Mouse (Mus musculus) embryonic facial prominence, embryonic 14.5 days (tissue): ENCODE results near the gene Coro6. TPM values are rescaled to one million over a fixed set of nuclear protein-coding genes. Genes with fewer than 3 reads are reported as not detected.

ENCODE experiments used
- ATAC-seq: fragments of 200-750 bp; cut with Nextera tagmentation; 2 replicates; pipeline ENCODE4 v1.8.0; 2017; ENCODE audit warnings: low read depth, moderate number of reproducible peaks, moderate TSS enrichment
- DNase-seq: peaks from one replicate; pipeline ENCODE4 v3.0.0-alpha.2; 2015; ENCODE audit warnings: low spot score
- H3K27ac ChIP-seq: fragments of 300-500 bp; sonication (generic); replicated peaks from 2 replicates; pipeline ENCODE4 v1.5.1; 2014; ENCODE audit warnings: low read depth, mild to moderate bottlenecking, low read length, moderate library complexity
- H3K27me3 ChIP-seq: fragments of 300-500 bp; sonication (generic); replicated peaks from 2 replicates; pipeline ENCODE4 v1.6.1; 2014; ENCODE audit warnings: low read length; ENCODE audit not compliant: control insufficient read depth, insufficient read depth
- H3K36me3 ChIP-seq: fragments of 300-500 bp; sonication (generic); 2 replicates; pipeline ENCODE4 v1.6.1; 2014; ENCODE audit warnings: low read length, mixed read lengths; ENCODE audit not compliant: control insufficient read depth, insufficient read depth
- H3K4me1 ChIP-seq: fragments of 300-500 bp; sonication (generic); 2 replicates; pipeline ENCODE4 v1.6.1; 2014; ENCODE audit warnings: antibody characterized with exemption, low read length; ENCODE audit not compliant: control insufficient read depth, insufficient read depth
- H3K4me2 ChIP-seq: fragments of 300-500 bp; sonication (generic); 2 replicates; pipeline ENCODE4 v1.6.1; 2014; ENCODE audit warnings: low read depth, mild to moderate bottlenecking, low read length, moderate library complexity, mixed read lengths
- H3K4me3 ChIP-seq: fragments of 300-500 bp; sonication (generic); 2 replicates; pipeline ENCODE4 v1.5.1; 2014; ENCODE audit warnings: low read depth, mild to moderate bottlenecking, low read length
- H3K9ac ChIP-seq: fragments of 300-500 bp; sonication (generic); 2 replicates; pipeline ENCODE4 v1.6.1; 2014; ENCODE audit warnings: low read depth, mild to moderate bottlenecking, low read length, moderate library complexity, mixed read lengths
- H3K9me3 ChIP-seq: fragments of 300-500 bp; sonication (generic); 2 replicates; pipeline ENCODE4 v1.6.1; 2016; ENCODE audit warnings: low read length; ENCODE audit not compliant: control insufficient read depth
- WGBS: fragments of 180-500 bp; shearing (Covaris S2); extraction: QIAGEN DNeasy Blood & Tissue Kit; methylation state at CpG from one replicate; pipeline ENCODE4 v1.1.7; 2014; 5-methylcytosine and 5-hydroxymethylcytosine counted together
- polyA plus RNA-seq: library from polyadenylated mRNA; unstranded; fragments of >200 nt; fragmentation: Nextera tagmentation; extraction: Ambion mirVana; gene quantifications from 2 replicates; pipeline ENCODE4 v1.2.1, GENCODE M21; 2014

Gene Coro6
- polyA plus RNA-seq, 1 experiment from 2014 or later, result 7.2 TPM

DNA sequence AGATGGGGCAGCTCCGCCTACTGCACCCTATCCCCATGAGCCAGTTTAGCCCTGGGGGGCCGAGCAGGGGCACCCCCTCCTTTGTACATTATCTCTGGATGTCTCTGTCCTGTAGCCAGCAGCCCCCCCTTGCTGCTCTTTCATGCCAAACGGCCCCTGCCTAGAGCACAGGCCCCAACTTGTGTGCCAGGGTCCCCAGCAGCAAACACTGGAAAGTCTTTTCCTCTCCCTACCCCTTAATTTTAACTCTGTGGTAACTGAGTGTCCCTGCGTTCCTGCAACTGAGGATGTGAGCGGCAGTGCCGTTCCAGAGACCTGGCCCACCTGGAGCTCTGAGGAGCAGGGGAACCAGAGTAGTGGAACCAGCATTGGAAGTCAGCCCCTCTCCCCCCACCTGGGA, 44.7 kb downstream of the Coro6 start:
- ATAC-seq, result no peak
- Histone ChIP-seq H3K4me2 (no peak overlapping the region), H3K9me3 (no peaks in the 10 kb centered on the region), H3K4me3 (no peak overlapping the region), H3K27ac (0 out of 2 replicates have a peak overlapping the region, but pooled peaks have one; percentile 48), H3K36me3 (peaks cover 68% of the 10 kb centered on the region), H3K9ac (no peak overlapping the region), H3K27me3 (no peaks in the 10 kb centered on the region), H3K4me1 (peaks cover 11% of the 10 kb centered on the region)
- 74% methylated on average over 6 of the region's 6 CpGs for WGBS
- DNase-seq, result no peak

- DNase-seq, result no peak
- H3K36me3 ChIP-seq, result peaks cover 63% of the 10 kb centered on the region
- 69% methylated on average over 4 of the region's 4 CpGs for WGBS
These were observed 45.2 kb downstream of the Coro6 start for GRCm38 (mm10) chr11:77507426-77507825.

DNA sequence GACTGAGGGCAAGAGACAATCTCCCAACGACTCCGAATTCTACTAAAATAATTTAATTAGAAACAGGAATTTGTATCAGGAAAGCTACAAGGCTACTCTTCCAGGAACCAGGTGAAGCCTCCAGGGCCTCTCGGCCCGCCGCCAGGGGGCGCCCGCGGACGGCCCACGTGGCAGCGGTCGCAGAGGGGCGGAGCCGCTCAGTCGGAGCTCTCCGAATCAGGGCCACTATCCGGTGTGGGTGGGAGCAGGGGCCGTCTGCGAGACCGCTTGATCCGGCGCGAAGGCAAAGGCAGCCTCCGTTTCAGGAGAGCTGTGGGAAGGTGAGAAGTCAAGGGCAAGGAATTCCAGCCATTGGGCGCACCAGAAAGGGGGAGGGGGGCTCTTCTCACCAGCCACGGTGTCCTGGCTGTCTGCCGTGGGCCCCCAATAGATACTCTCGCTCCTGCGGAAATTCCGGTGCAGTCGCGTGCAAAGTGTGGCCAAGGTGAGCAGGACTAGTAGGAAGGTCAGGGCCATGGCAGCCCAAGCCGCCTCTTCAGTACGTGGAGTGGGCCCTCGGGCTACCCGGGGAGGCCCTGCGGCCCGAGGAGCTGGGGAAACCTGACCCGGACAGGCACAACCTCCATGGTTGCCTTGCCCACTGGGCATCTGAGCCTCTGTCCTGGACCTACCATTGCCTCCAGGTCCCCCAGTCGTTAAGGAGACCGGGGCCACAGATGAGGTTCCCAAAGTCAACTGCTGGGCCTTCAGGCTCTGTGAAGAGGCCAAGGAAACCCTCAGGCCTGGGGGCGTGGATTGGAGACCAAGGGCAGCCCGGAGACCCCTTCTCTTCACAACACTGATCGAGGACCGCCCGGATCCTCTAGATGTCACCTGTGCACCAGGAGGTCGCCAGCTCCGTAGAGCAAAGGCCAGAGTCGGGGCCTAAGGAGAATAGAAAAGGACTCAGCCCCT, 46.1 kb downstream of the Coro6 start:
- Histone ChIP-seq H3K27ac (peak overlapping the region; percentile 45; the same call in 1 of the 2 replicates), H3K4me1 (peaks cover 18% of the 10 kb centered on the region), H3K9me3 (no peaks in the 10 kb centered on the region), H3K4me3 (peak overlapping the region; percentile 38), H3K9ac (peak overlapping the region; percentile 63), H3K4me2 (peak overlapping the region; percentile 73), H3K36me3 (peaks cover 54% of the 10 kb centered on the region), H3K27me3 (no peaks in the 10 kb centered on the region)
- peak; percentile 70 for ATAC-seq
- WGBS, result 13% methylated on average over 38 of the region's 49 CpGs
- DNase-seq, result peak; percentile 92

More at GRCm38 (mm10) chr11:77507426-77507825, 45.2 kb downstream of the Coro6 start:
- H3K9ac ChIP-seq, result no peak overlapping the region
- no peak overlapping the region for H3K4me2 ChIP-seq
- no peak overlapping the region for H3K4me3 ChIP-seq
- H3K9me3 ChIP-seq, result no peaks in the 10 kb centered on the region
- H3K4me1 ChIP-seq, result peaks cover 16% of the 10 kb centered on the region
- no peak overlapping the region for H3K27ac ChIP-seq
- 0 out of 2 replicates have a peak, but pooled peaks have one; percentile 3 for ATAC-seq
- no peaks in the 10 kb centered on the region for H3K27me3 ChIP-seq

GRCm38 (mm10) chr11:77511336-77511735, 49.1 kb downstream of the Coro6 start:
- peak overlapping the region; percentile 97; the same call in 1 of the 2 replicates for H3K4me2 ChIP-seq

GRCm38 (mm10) chr11:77512891-77513810, 50.9 kb downstream of the Coro6 start:
- Histone ChIP-seq H3K27ac (peak overlapping the region; percentile 73), H3K9ac (peak overlapping the region; percentile 78), H3K4me2 (peak overlapping the region; percentile 97), H3K4me1 (peaks cover 36% of the 10 kb centered on the region), H3K9me3 (no peaks in the 10 kb centered on the region), H3K27me3 (peaks cover 28% of the 10 kb centered on the region), H3K36me3 (peaks cover 9% of the 10 kb centered on the region; the same call in 1 of the 2 replicates), H3K4me3 (peak overlapping the region; percentile 74)
- under 1% methylated on average over 36 of the region's 84 CpGs for WGBS
- peak; percentile 79 for ATAC-seq
- DNase-seq, result peak; percentile 92

More at GRCm38 (mm10) chr11:77511336-77511735, 49.1 kb downstream of the Coro6 start:
- ATAC-seq (no peak), DNase-seq (no peak)
- no peak overlapping the region for H3K4me3 ChIP-seq
- no peak overlapping the region for H3K9ac ChIP-seq
- WGBS, result 64% methylated on average over 5 of the region's 5 CpGs
- peaks cover 24% of the 10 kb centered on the region for H3K36me3 ChIP-seq
- H3K9me3 ChIP-seq, result no peaks in the 10 kb centered on the region
- peaks cover 37% of the 10 kb centered on the region for H3K4me1 ChIP-seq
- no peak overlapping the region for H3K27ac ChIP-seq
- peaks cover 19% of the 10 kb centered on the region for H3K27me3 ChIP-seq

- Histone ChIP-seq H3K4me1 (peaks cover 30% of the 10 kb centered on the region), H3K9ac (peak overlapping the region; percentile 64), H3K4me2 (peak overlapping the region; percentile 97), H3K9me3 (no peaks in the 10 kb centered on the region), H3K4me3 (peak overlapping the region; percentile 74), H3K27ac (peak overlapping the region; percentile 2; the same call in 1 of the 2 replicates), H3K36me3 (peaks cover 5% of the 10 kb centered on the region; the same call in 1 of the 2 replicates), H3K27me3 (peaks cover 28% of the 10 kb centered on the region)
- ATAC-seq (no peak), DNase-seq (no peak)
- 8% methylated on average over 10 of the region's 10 CpGs for WGBS
These were observed 51.6 kb downstream of the Coro6 start for GRCm38 (mm10) chr11:77513811-77514170.

DNA sequence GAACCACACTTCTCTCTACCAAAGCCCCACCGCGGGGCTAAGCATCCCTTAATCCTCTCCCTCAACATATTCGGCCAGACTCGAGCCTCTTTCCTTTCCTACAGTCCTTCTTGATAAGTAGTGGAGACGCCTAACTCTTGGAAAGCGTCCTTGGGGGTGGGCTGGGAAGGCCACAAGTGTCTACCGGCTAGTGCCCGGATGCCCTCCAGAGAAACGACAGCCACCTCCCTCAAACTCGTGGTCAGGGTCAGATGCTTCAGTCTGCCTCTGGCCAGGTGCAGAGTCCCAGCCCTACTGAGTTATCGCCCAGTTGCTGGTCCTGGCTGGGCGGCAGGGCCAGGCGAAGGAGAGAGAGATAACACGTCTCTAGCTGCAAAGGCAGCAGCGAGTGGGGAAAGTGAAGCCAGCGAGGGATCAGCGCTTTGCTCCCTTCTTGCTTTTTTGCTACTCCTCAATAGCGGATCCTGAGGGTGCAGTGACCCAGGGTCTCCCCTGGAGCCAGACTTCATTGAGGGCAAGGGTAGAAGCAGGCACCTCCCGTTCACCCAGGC, 52.1 kb downstream of the Coro6 start:
- no peak overlapping the region for H3K27ac ChIP-seq
- peak overlapping the region; percentile 97 for H3K4me2 ChIP-seq
- 13% methylated on average over 19 of the region's 19 CpGs for WGBS
- no peaks in the 10 kb centered on the region for H3K9me3 ChIP-seq
- H3K4me1 ChIP-seq, result peaks cover 30% of the 10 kb centered on the region
- peaks cover 28% of the 10 kb centered on the region for H3K27me3 ChIP-seq
- H3K9ac ChIP-seq, result peak overlapping the region; percentile 61
- H3K4me3 ChIP-seq, result peak overlapping the region; percentile 74
- DNase-seq (no peak), ATAC-seq (no peak)
- H3K36me3 ChIP-seq, result no peaks in the 10 kb centered on the region
